Mouse (Mus musculus) myocyte (in vitro differentiated cells): ENCODE measurements around the gene Vps72.

ENCODE experiments used
- MAX ChIP-seq: IDR thresholded peaks from one replicate; pipeline ENCODE4 v1.6.1; 2011; ENCODE audit warnings: low read depth, mild to moderate bottlenecking, control low read depth
- POLR2A ChIP-seq: IDR thresholded peaks from one replicate; pipeline ENCODE4 v1.6.1; 2011; ENCODE audit warnings: low read depth, mild to moderate bottlenecking, control low read depth, moderate library complexity; ENCODE audit not compliant: insufficient read length

- TF ChIP-seq POLR2A (peak; percentile 31), MAX (no peak)
These were observed 22.9 kb downstream of the Vps72 start, which contains the start of the genes Scnm1 and Lysmd1 for GRCm38 (mm10) chr3:95133680-95134101.
